Mouse (Mus musculus) midbrain, embryonic 13.5 days (tissue): ENCODE measurements around the gene Zfp819. TPM values are rescaled to one million over a fixed set of nuclear protein-coding genes. Genes with fewer than 3 reads are reported as not detected.
A peak's percentile ranks its signal among the peaks of the same experiment; 100 is the strongest.

Experiments used
- ATAC-seq: fragments of 200-750 bp; cut with Nextera tagmentation; 2 replicates; pipeline ENCODE4 v1.8.0; 2017; ENCODE audit warnings: mild to moderate bottlenecking, moderate TSS enrichment, moderate library complexity
- H3K27ac ChIP-seq: fragments of 300-500 bp; sonication (generic); 2 replicates; pipeline ENCODE4 v1.5.1; 2015; ENCODE audit warnings: inconsistent platforms, mild to moderate bottlenecking, moderate library complexity
- H3K27me3 ChIP-seq: fragments of 300-500 bp; sonication (generic); 2 replicates; pipeline ENCODE4 v1.6.1; 2015; ENCODE audit warnings: mild to moderate bottlenecking, inconsistent platforms
- H3K36me3 ChIP-seq: fragments of 300-500 bp; sonication (generic); 2 replicates; pipeline ENCODE4 v1.6.1; 2015; ENCODE audit warnings: mild to moderate bottlenecking, inconsistent platforms
- H3K4me1 ChIP-seq: fragments of 300-500 bp; sonication (generic); replicated peaks from 2 replicates; pipeline ENCODE4 v1.6.1; 2015; ENCODE audit warnings: inconsistent platforms
- H3K4me2 ChIP-seq: fragments of 300-500 bp; sonication (generic); replicated peaks from 2 replicates; pipeline ENCODE4 v1.6.1; 2015; ENCODE audit warnings: moderate library complexity, mild to moderate bottlenecking, inconsistent platforms
- H3K4me3 ChIP-seq: fragments of 300-500 bp; sonication (generic); replicated peaks from 2 replicates; pipeline ENCODE4 v1.5.1; 2015; ENCODE audit warnings: mild to moderate bottlenecking, inconsistent platforms
- H3K9ac ChIP-seq: fragments of 300-500 bp; sonication (generic); replicated peaks from 2 replicates; pipeline ENCODE4 v1.6.1; 2015; ENCODE audit warnings: mild to moderate bottlenecking, inconsistent platforms
- H3K9me3 ChIP-seq: fragments of 300-500 bp; sonication (generic); 2 replicates; pipeline ENCODE4 v1.6.1; 2016; ENCODE audit warnings: mild to moderate bottlenecking, inconsistent platforms
- WGBS: fragments of 180-500 bp; shearing (Covaris S2); methylation state at CpG from one replicate; pipeline ENCODE4 v1.1.7; 2015; 5-methylcytosine and 5-hydroxymethylcytosine counted together
- polyA plus RNA-seq: library from polyadenylated mRNA; unstranded; fragments of >200 nt; fragmentation: Nextera tagmentation; extraction: Ambion mirVana; gene quantifications from 2 replicates; pipeline ENCODE4 v1.2.1, GENCODE M21; 2015

Gene Zfp819
- 0.46 TPM in 1 of 2 replicates, not detected in the other for polyA plus RNA-seq

GRCm38 (mm10) chr7:43606896-43607742, at the start of gene Zfp819:
TSS of gene Zfp819 (plus strand) at chr7:43607169.
- H3K9me3 ChIP-seq, result no peaks in the 10 kb centered on the region
- H3K4me1 ChIP-seq, result peaks cover 17% of the 10 kb centered on the region
- peak within 1 kb of the TSS; percentile 44 for H3K4me3 ChIP-seq
- peak within 1 kb of the TSS; percentile 55 for H3K9ac ChIP-seq
- peak within 1 kb of the TSS; percentile 80 for H3K4me2 ChIP-seq
- H3K36me3 ChIP-seq, result no peaks in the 10 kb centered on the region
- 0 out of 2 replicates have a peak, but pooled peaks cover 4% of the 10 kb centered on the region for H3K27me3 ChIP-seq
- peak; percentile 92 for ATAC-seq
- WGBS, result 17% methylated on average over 41 of the region's 41 CpGs
- H3K27ac ChIP-seq, result no peak within 1 kb of the TSS

GRCm38 (mm10) chr7:43562006-43562633, 44.8 kb upstream of the Zfp819 start, which contains the start of gene Zfp658:
TSS of gene Zfp658 (plus strand) at chr7:43562256.
- peak within 1 kb of the TSS; percentile 93 for H3K27ac ChIP-seq
- H3K4me1 ChIP-seq, result peaks cover 22% of the 10 kb centered on the region
- ATAC-seq, result peak; percentile 96
- H3K9me3 ChIP-seq, result no peaks in the 10 kb centered on the region
- peak within 1 kb of the TSS; percentile 77 for H3K9ac ChIP-seq
- under 1% methylated on average over 27 of the region's 27 CpGs for WGBS
- peak within 1 kb of the TSS; percentile 72 for H3K4me3 ChIP-seq
- H3K27me3 ChIP-seq, result no peaks in the 10 kb centered on the region
- H3K36me3 ChIP-seq, result peaks cover 25% of the 10 kb centered on the region
- H3K4me2 ChIP-seq, result peak within 1 kb of the TSS; percentile 63

GRCm38 (mm10) chr7:43562651-43563070, 44.3 kb upstream of the Zfp819 start:
- peak overlapping the region; percentile 72 for H3K4me3 ChIP-seq
- WGBS, result under 1% methylated on average over 10 of the region's 10 CpGs
- H3K4me1 ChIP-seq, result peaks cover 22% of the 10 kb centered on the region
- no peaks in the 10 kb centered on the region for H3K9me3 ChIP-seq
- H3K4me2 ChIP-seq, result peak overlapping the region; percentile 63
- H3K36me3 ChIP-seq, result peaks cover 30% of the 10 kb centered on the region
- ATAC-seq, result peak; percentile 41
- H3K27ac ChIP-seq, result peak overlapping the region; percentile 93
- peak overlapping the region; percentile 77 for H3K9ac ChIP-seq
- no peaks in the 10 kb centered on the region for H3K27me3 ChIP-seq

DNA sequence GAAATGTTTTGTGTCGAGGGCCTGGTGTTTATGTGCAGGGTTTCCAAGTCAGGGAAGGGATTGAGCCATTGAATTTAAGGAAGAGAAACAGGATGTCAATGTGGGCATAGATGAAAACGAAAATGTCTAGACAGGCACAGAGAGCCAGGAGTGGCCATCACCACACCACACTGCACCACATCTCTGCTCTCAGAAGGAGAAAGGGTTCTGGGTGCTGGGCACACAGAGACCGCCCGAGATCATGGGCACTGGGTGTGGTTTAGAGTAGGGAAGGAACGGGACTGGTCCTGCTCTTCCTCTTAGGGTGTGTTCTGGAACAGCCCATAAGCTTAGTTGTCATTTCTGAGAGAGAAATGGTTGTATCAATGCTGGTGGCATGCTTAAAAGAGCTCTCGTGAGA, 43.7 kb upstream of the Zfp819 start:
- Histone ChIP-seq H3K27me3 (no peaks in the 10 kb centered on the region), H3K36me3 (peaks cover 36% of the 10 kb centered on the region), H3K9ac (peak overlapping the region; percentile 77), H3K27ac (peak overlapping the region; percentile 93), H3K9me3 (no peaks in the 10 kb centered on the region), H3K4me3 (peak overlapping the region; percentile 72), H3K4me1 (peaks cover 22% of the 10 kb centered on the region), H3K4me2 (peak overlapping the region; percentile 63)
- 55% methylated on average over 6 of the region's 6 CpGs for WGBS
- no peak for ATAC-seq

- H3K4me3 ChIP-seq, result no peak overlapping the region
- peaks cover 83% of the 10 kb centered on the region for H3K36me3 ChIP-seq
- no peak overlapping the region for H3K27ac ChIP-seq
- H3K9ac ChIP-seq, result no peak overlapping the region
- H3K27me3 ChIP-seq, result no peaks in the 10 kb centered on the region
- H3K9me3 ChIP-seq, result no peaks in the 10 kb centered on the region
- H3K4me1 ChIP-seq, result no peaks in the 10 kb centered on the region
- no peak overlapping the region for H3K4me2 ChIP-seq
- 97% methylated on average over 2 of the region's 2 CpGs for WGBS
- ATAC-seq, result no peak
Observed at GRCm38 (mm10) chr7:43571216-43571615, 35.8 kb upstream of the Zfp819 start.

- Histone ChIP-seq H3K36me3 (peaks cover 20% of the 10 kb centered on the region), H3K27ac (peak within 1 kb of the TSS; percentile 91), H3K9me3 (no peaks in the 10 kb centered on the region), H3K9ac (peak within 1 kb of the TSS; percentile 89), H3K4me3 (peak within 1 kb of the TSS; percentile 77), H3K4me2 (peak within 1 kb of the TSS; percentile 80), H3K4me1 (peaks cover 30% of the 10 kb centered on the region), H3K27me3 (no peaks in the 10 kb centered on the region)
- under 1% methylated on average over 37 of the region's 37 CpGs for WGBS
- ATAC-seq, result peak; percentile 99
Observed at GRCm38 (mm10) chr7:43579440-43580171, 27.4 kb upstream of the Zfp819 start, which contains the start of gene Zfp719. TSS of gene Zfp719 (plus strand) at chr7:43579610.

GRCm38 (mm10) chr7:43580526-43580925, 26.4 kb upstream of the Zfp819 start:
- peak overlapping the region; percentile 91 for H3K27ac ChIP-seq

GRCm38 (mm10) chr7:43584790-43585189, 22.2 kb upstream of the Zfp819 start:
- Histone ChIP-seq H3K4me1 (peaks cover 26% of the 10 kb centered on the region), H3K27ac (no peak overlapping the region), H3K4me2 (no peak overlapping the region), H3K36me3 (peaks cover 60% of the 10 kb centered on the region), H3K4me3 (no peak overlapping the region), H3K27me3 (no peaks in the 10 kb centered on the region), H3K9me3 (no peaks in the 10 kb centered on the region), H3K9ac (no peak overlapping the region)
- ATAC-seq, result no peak
- 95% methylated on average over 5 of the region's 5 CpGs for WGBS

More at GRCm38 (mm10) chr7:43580526-43580925, 26.4 kb upstream of the Zfp819 start:
- peak overlapping the region; percentile 77 for H3K4me3 ChIP-seq
- 66% methylated on average over 5 of the region's 5 CpGs for WGBS
- peak overlapping the region; percentile 89 for H3K9ac ChIP-seq
- no peaks in the 10 kb centered on the region for H3K9me3 ChIP-seq
- ATAC-seq, result no peak
- peaks cover 23% of the 10 kb centered on the region for H3K36me3 ChIP-seq
- peak overlapping the region; percentile 80 for H3K4me2 ChIP-seq
- no peaks in the 10 kb centered on the region for H3K27me3 ChIP-seq
- H3K4me1 ChIP-seq, result peaks cover 30% of the 10 kb centered on the region

GRCm38 (mm10) chr7:43601884-43602283, 5.1 kb upstream of the Zfp819 start:
- H3K27me3 ChIP-seq, result no peaks in the 10 kb centered on the region
- WGBS, result 12% methylated on average over 5 of the region's 5 CpGs
- H3K4me3 ChIP-seq, result no peak overlapping the region
- no peak overlapping the region for H3K27ac ChIP-seq
- H3K4me2 ChIP-seq, result no peak overlapping the region
- no peaks in the 10 kb centered on the region for H3K36me3 ChIP-seq
- H3K9ac ChIP-seq, result no peak overlapping the region
- H3K4me1 ChIP-seq, result peaks cover 16% of the 10 kb centered on the region
- no peak for ATAC-seq
- H3K9me3 ChIP-seq, result no peaks in the 10 kb centered on the region

GRCm38 (mm10) chr7:43607743-43608287, 846 bp downstream of the Zfp819 start:
- peak overlapping the region; percentile 80 for H3K4me2 ChIP-seq
- WGBS, result 38% methylated on average over 5 of the region's 5 CpGs

DNA sequence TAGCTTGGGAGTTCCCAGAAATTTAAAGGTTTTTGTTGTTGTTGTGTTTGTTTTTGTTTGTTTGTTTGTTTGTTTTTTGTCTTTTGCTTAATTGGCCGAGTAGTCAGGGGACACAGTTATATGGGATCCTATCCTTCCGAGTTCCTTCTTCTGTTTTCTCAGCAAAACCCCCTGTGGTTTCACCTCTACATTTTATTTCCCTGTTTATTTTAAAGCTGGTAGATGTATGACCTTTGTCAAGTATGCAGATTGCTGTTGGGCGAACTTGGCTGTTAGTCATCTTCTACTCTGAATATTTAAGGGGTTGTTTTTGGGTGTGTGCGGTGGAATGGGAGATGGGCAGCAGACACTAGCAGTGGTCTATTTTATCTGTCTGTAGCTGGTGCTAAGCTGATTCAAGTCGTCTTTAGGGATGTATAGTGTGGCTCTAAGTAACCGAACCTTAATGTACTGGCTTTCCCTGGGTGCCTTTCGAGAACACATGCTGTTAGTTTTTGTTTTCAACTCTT, 1.4 kb downstream of the Zfp819 start:
- 78% methylated on average over 7 of the region's 7 CpGs for WGBS
- H3K9ac ChIP-seq, result no peak overlapping the region
- ATAC-seq, result no peak
- H3K4me2 ChIP-seq, result no peak overlapping the region
- H3K4me1 ChIP-seq, result peaks cover 11% of the 10 kb centered on the region
- H3K36me3 ChIP-seq, result no peaks in the 10 kb centered on the region
- 0 out of 2 replicates have a peak, but pooled peaks cover 4% of the 10 kb centered on the region for H3K27me3 ChIP-seq
- no peaks in the 10 kb centered on the region for H3K9me3 ChIP-seq
- H3K4me3 ChIP-seq, result no peak overlapping the region
- H3K27ac ChIP-seq, result no peak overlapping the region

More at GRCm38 (mm10) chr7:43607743-43608287, 846 bp downstream of the Zfp819 start:
- peak; percentile 55; the same call in 1 of the 2 replicates for ATAC-seq
- Histone ChIP-seq H3K9ac (no peak overlapping the region), H3K9me3 (no peaks in the 10 kb centered on the region), H3K27me3 (0 out of 2 replicates have a peak, but pooled peaks cover 4% of the 10 kb centered on the region), H3K4me1 (peaks cover 11% of the 10 kb centered on the region), H3K36me3 (no peaks in the 10 kb centered on the region), H3K4me3 (no peak overlapping the region; the same call in 1 of the 2 replicates), H3K27ac (no peak overlapping the region)
